Mouse (Mus musculus): ENCODE measurements at regions not wholly inside any gene's neighbourhood (a gene's known extent, or its start where the extent isn't known, plus 50 kb on each side); places are given as distances from the start of the nearest gene placed in this dataset.

DNA sequence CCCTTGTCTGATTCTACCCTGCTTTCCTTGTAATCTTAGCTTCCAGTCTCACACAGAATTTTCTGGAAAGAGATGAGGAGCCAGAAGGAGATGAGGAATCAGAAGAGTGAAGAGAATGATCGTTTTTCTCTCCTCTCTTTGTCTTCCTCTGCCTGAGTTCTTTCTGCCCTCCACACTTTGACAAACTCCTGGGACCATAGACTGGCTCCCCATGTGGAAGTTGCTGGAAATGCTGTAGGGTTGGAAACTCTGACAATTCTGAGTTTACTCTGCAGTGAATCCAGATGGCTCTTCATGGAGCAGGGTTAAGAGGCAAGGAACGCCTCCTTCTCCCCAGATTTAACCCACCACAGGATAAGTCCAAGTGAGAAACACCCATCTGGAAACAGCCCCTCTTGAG lies 408.7 kb downstream of the Tns1 start:
- Histone ChIP-seq H3K27ac (ENCODE audit: low read depth, low read length) (no peak overlapping the region), H3K9me3 (ENCODE audit: control insufficient read depth, low read length) (no peaks in the 10 kb centered on the region), H3K4me3 (ENCODE audit: low read depth, low read length) (no peak overlapping the region), H3K27me3 (replicated peaks; ENCODE audit: control insufficient read depth, insufficient read depth, low read length) (no peaks in the 10 kb centered on the region), H3K9ac (ENCODE audit: low read depth, low read length) (no peak overlapping the region), H3K36me3 (ENCODE audit: control insufficient read depth, insufficient read depth, low read length) (no peaks in the 10 kb centered on the region), H3K4me2 (no peak overlapping the region), H3K4me1 (replicated peaks; ENCODE audit: control insufficient read depth, insufficient read depth, low read length) (no peaks in the 10 kb centered on the region)
- ATAC-seq (replicated peaks; ENCODE audit: low FRiP score) (no peak), DNase-seq (ENCODE audit: low spot score) (no peak)
- WGBS, result 74% methylated on average over 2 of the region's 2 CpGs

- 39% methylated on average over 4 of the region's 4 CpGs for WGBS
- Histone ChIP-seq H3K4me3 (ENCODE audit: low read depth, low read length) (no peak overlapping the region), H3K9ac (ENCODE audit: low read depth, low read length) (no peak overlapping the region), H3K4me2 (no peak overlapping the region), H3K36me3 (ENCODE audit: control insufficient read depth, insufficient read depth, low read length) (no peaks in the 10 kb centered on the region), H3K27ac (ENCODE audit: low read depth, low read length) (no peak overlapping the region), H3K9me3 (ENCODE audit: control insufficient read depth, low read length) (no peaks in the 10 kb centered on the region), H3K4me1 (replicated peaks; ENCODE audit: control insufficient read depth, insufficient read depth, low read length) (no peaks in the 10 kb centered on the region), H3K27me3 (replicated peaks; ENCODE audit: control insufficient read depth, insufficient read depth, low read length) (no peaks in the 10 kb centered on the region)
- no peak for ATAC-seq (replicated peaks; ENCODE audit: low FRiP score)
- DNase-seq (ENCODE audit: low spot score), result no peak
Observed at GRCm38 (mm10) chr1:73702428-73702842, 421.8 kb downstream of the Tns1 start.

DNA sequence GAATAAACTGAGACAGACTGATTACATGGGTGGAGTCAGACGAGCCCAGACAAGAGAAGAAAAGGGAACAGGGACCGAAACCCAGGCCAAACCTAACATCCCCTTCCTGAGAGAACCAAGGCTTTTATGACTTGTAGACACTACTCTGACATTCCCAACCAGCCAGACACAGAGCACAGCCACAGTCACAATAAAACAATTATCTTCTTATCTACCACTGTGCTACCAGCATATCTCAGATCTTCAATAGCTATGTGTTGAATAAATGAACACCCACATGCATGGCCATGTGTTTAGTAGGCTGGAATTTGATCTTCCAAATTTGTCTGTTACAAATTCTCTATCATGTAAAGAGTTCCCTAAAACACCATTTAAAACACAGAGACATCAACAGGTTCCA lies 430.7 kb downstream of the Tns1 start:
- Histone ChIP-seq H3K27me3 (replicated peaks; ENCODE audit: control insufficient read depth, insufficient read depth, low read length) (no peaks in the 10 kb centered on the region), H3K36me3 (ENCODE audit: control insufficient read depth, insufficient read depth, low read length) (no peaks in the 10 kb centered on the region), H3K9me3 (ENCODE audit: control insufficient read depth, low read length) (no peaks in the 10 kb centered on the region), H3K4me2 (no peak overlapping the region), H3K4me3 (ENCODE audit: low read depth, low read length) (no peak overlapping the region), H3K9ac (ENCODE audit: low read depth, low read length) (no peak overlapping the region), H3K27ac (ENCODE audit: low read depth, low read length) (no peak overlapping the region), H3K4me1 (replicated peaks; ENCODE audit: control insufficient read depth, insufficient read depth, low read length) (no peaks in the 10 kb centered on the region)
- 68% methylated on average over 2 of the region's 2 CpGs for WGBS
- ATAC-seq (replicated peaks; ENCODE audit: low FRiP score) (no peak), DNase-seq (ENCODE audit: low spot score) (no peak)

DNA sequence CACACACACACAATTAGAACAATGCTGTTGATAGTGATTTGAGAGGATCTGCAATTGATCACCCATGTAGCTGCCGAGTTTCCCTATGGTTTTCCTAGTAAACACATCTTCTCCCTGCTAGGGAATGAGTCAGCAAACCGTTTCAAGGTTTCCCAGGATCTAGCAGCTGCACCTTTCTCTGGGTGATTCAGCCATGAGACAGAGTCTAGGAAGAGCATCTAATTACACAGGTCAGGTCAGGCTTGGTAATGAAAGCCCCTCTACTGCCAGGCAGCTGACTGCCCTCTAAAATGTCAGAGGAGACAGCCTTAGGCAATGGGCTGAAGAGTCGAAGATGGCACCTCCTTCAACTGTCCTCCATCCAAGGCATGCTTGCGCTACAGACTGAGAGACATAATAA lies 438.5 kb downstream of the Tns1 start:
- Histone ChIP-seq H3K9me3 (ENCODE audit: control insufficient read depth, low read length) (no peaks in the 10 kb centered on the region), H3K9ac (ENCODE audit: low read depth, low read length) (no peak overlapping the region), H3K4me1 (replicated peaks; ENCODE audit: control insufficient read depth, insufficient read depth, low read length) (no peaks in the 10 kb centered on the region), H3K27ac (ENCODE audit: low read depth, low read length) (no peak overlapping the region), H3K27me3 (replicated peaks; ENCODE audit: control insufficient read depth, insufficient read depth, low read length) (no peaks in the 10 kb centered on the region), H3K4me2 (no peak overlapping the region), H3K4me3 (ENCODE audit: low read depth, low read length) (no peak overlapping the region), H3K36me3 (ENCODE audit: control insufficient read depth, insufficient read depth, low read length) (no peaks in the 10 kb centered on the region)
- no peak for DNase-seq (ENCODE audit: low spot score)
- ATAC-seq (replicated peaks; ENCODE audit: low FRiP score), result no peak
- WGBS, result 85% methylated on average over 4 of the region's 4 CpGs

DNA sequence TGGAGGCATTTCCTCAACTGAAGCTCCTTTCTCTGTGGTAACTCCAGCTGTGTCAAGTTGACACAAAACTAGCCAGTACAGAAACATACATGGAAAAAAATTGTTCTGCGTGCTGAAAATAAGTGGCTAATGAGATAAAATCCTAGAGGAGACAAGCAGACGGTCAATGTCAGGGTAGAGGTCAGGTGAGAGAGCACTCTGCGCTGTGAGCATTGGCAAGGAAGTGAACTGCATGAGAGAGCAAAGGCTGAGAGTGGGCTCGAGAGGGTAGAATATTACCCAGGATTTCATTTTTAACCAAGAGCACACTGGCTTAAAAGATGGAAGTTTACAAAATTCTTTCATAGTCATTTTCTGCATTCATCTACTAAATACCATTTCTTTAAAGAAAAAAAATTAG lies 439.2 kb downstream of the Tns1 start:
- H3K4me2 ChIP-seq, result no peak overlapping the region
- no peak for ATAC-seq (replicated peaks; ENCODE audit: low FRiP score)
- H3K4me3 ChIP-seq (ENCODE audit: low read depth, low read length), result no peak overlapping the region
- 73% methylated on average over 4 of the region's 4 CpGs for WGBS
- no peak for DNase-seq (ENCODE audit: low spot score)
- no peak overlapping the region for H3K9ac ChIP-seq (ENCODE audit: low read depth, low read length)
- no peak overlapping the region for H3K27ac ChIP-seq (ENCODE audit: low read depth, low read length)
- no peaks in the 10 kb centered on the region for H3K9me3 ChIP-seq (ENCODE audit: control insufficient read depth, low read length)
- H3K4me1 ChIP-seq (replicated peaks; ENCODE audit: control insufficient read depth, insufficient read depth, low read length), result no peaks in the 10 kb centered on the region
- no peaks in the 10 kb centered on the region for H3K27me3 ChIP-seq (replicated peaks; ENCODE audit: control insufficient read depth, insufficient read depth, low read length)
- H3K36me3 ChIP-seq (ENCODE audit: control insufficient read depth, insufficient read depth, low read length), result no peaks in the 10 kb centered on the region

- Histone ChIP-seq H3K4me2 (no peak overlapping the region), H3K27ac (ENCODE audit: low read depth, low read length) (no peak overlapping the region), H3K9me3 (ENCODE audit: control insufficient read depth, low read length) (no peaks in the 10 kb centered on the region), H3K9ac (ENCODE audit: low read depth, low read length) (no peak overlapping the region), H3K36me3 (ENCODE audit: control insufficient read depth, insufficient read depth, low read length) (no peaks in the 10 kb centered on the region), H3K4me3 (ENCODE audit: low read depth, low read length) (no peak overlapping the region), H3K4me1 (replicated peaks; ENCODE audit: control insufficient read depth, insufficient read depth, low read length) (no peaks in the 10 kb centered on the region), H3K27me3 (replicated peaks; ENCODE audit: control insufficient read depth, insufficient read depth, low read length) (no peaks in the 10 kb centered on the region)
- WGBS, result 63% methylated on average over 5 of the region's 5 CpGs
- ATAC-seq (replicated peaks; ENCODE audit: low FRiP score) (no peak), DNase-seq (ENCODE audit: low spot score) (no peak)
Observed at GRCm38 (mm10) chr1:73684166-73684565, 440.1 kb downstream of the Tns1 start.

GRCm38 (mm10) chr1:73683132-73683888 lies 440.9 kb downstream of the Tns1 start:
- Histone ChIP-seq H3K9ac (ENCODE audit: low read depth, low read length) (no peak overlapping the region), H3K4me1 (replicated peaks; ENCODE audit: control insufficient read depth, insufficient read depth, low read length) (no peaks in the 10 kb centered on the region), H3K36me3 (ENCODE audit: control insufficient read depth, insufficient read depth, low read length) (no peaks in the 10 kb centered on the region), H3K9me3 (ENCODE audit: control insufficient read depth, low read length) (no peaks in the 10 kb centered on the region), H3K4me3 (ENCODE audit: low read depth, low read length) (no peak overlapping the region), H3K27ac (ENCODE audit: low read depth, low read length) (no peak overlapping the region), H3K4me2 (no peak overlapping the region), H3K27me3 (replicated peaks; ENCODE audit: control insufficient read depth, insufficient read depth, low read length) (no peaks in the 10 kb centered on the region)
- DNase-seq (ENCODE audit: low spot score), result no peak
- ATAC-seq (replicated peaks; ENCODE audit: low FRiP score), result no peak
- 53% methylated on average over 4 of the region's 4 CpGs for WGBS

DNA sequence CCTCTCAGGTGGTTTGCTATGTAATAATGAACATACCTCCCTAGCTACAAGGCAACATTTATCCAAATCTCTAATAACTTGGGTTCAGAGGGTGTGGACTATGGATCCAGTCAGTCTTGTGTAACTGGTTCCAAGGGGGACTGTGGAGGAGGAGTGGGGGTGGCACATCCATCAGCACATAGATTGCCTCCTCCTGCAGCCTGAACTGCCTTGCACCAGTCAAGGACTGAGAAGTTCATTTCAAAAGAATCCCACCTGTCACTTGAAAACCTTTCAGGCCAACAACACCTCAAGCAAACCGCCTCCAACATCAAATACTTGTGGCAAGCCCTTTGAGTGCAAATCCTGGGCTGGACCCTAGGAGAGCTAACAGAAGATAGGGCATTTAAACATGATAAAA lies 442.6 kb downstream of the Tns1 start:
- no peaks in the 10 kb centered on the region for H3K9me3 ChIP-seq (ENCODE audit: control insufficient read depth, low read length)
- H3K4me3 ChIP-seq (ENCODE audit: low read depth, low read length), result no peak overlapping the region
- ATAC-seq (replicated peaks; ENCODE audit: low FRiP score) (no peak), DNase-seq (ENCODE audit: low spot score) (no peak)
- no peak overlapping the region for H3K27ac ChIP-seq (ENCODE audit: low read depth, low read length)
- WGBS, result 55% methylated on average over 1 of the region's 1 CpGs
- H3K4me2 ChIP-seq, result no peak overlapping the region
- H3K27me3 ChIP-seq (replicated peaks; ENCODE audit: control insufficient read depth, insufficient read depth, low read length), result no peaks in the 10 kb centered on the region
- no peaks in the 10 kb centered on the region for H3K4me1 ChIP-seq (replicated peaks; ENCODE audit: control insufficient read depth, insufficient read depth, low read length)
- no peak overlapping the region for H3K9ac ChIP-seq (ENCODE audit: low read depth, low read length)
- H3K36me3 ChIP-seq (ENCODE audit: control insufficient read depth, insufficient read depth, low read length), result no peaks in the 10 kb centered on the region

DNA sequence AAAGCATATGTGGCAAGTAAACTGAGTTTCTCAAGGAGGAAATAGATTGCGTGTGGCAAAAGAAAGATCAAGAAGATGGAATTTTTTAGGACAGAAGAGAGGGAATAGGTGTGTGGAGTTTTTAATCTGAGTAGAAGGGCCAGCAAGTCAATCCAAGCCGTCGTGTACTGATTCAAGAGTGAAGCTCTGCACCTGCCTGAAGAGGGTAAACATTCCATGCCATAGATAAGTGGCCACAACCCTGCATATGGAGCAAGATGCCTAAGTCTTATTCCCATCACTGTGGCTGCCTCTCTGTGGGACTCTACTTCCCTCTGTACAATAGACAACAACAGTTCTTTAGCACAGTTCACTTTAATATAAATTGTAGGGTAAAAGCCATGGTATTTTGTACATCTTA lies 443.4 kb downstream of the Tns1 start:
- Histone ChIP-seq H3K4me2 (no peak overlapping the region), H3K36me3 (ENCODE audit: control insufficient read depth, insufficient read depth, low read length) (no peaks in the 10 kb centered on the region), H3K27me3 (replicated peaks; ENCODE audit: control insufficient read depth, insufficient read depth, low read length) (no peaks in the 10 kb centered on the region), H3K9ac (ENCODE audit: low read depth, low read length) (no peak overlapping the region), H3K9me3 (ENCODE audit: control insufficient read depth, low read length) (no peaks in the 10 kb centered on the region), H3K4me3 (ENCODE audit: low read depth, low read length) (no peak overlapping the region), H3K4me1 (replicated peaks; ENCODE audit: control insufficient read depth, insufficient read depth, low read length) (no peaks in the 10 kb centered on the region), H3K27ac (ENCODE audit: low read depth, low read length) (no peak overlapping the region)
- WGBS, result 80% methylated on average over 3 of the region's 3 CpGs
- DNase-seq (ENCODE audit: low spot score) (no peak), ATAC-seq (replicated peaks; ENCODE audit: low FRiP score) (no peak)

All from liver, embryonic 11.5 days (tissue).